Mouse (Mus musculus) erythroblast, embryonic 14.5 days (primary cell): ENCODE data around the gene Myocd. TPM values are rescaled to one million over a fixed set of nuclear protein-coding genes. Genes with fewer than 3 reads are reported as not detected.

Experiments used
- H3K27me3 ChIP-seq: 2 replicates; pipeline ENCODE4 v1.6.1; 2012; ENCODE audit warnings: inconsistent platforms; ENCODE audit not compliant: control insufficient read depth
- H3K36me3 ChIP-seq: 2 replicates; pipeline ENCODE4 v1.6.1; 2012; ENCODE audit warnings: mild to moderate bottlenecking, inconsistent platforms; ENCODE audit not compliant: control insufficient read depth
- H3K4me1 ChIP-seq: 2 replicates; pipeline ENCODE4 v1.6.1; 2012; ENCODE audit warnings: inconsistent platforms; ENCODE audit not compliant: control insufficient read depth
- H3K4me3 ChIP-seq: replicated peaks from 2 replicates; pipeline ENCODE3; 2012; ENCODE audit warnings: moderate library complexity, mild to moderate bottlenecking, inconsistent platforms
- H3K9me3 ChIP-seq: 2 replicates; pipeline ENCODE4 v1.6.1; 2012; ENCODE audit warnings: low read length, inconsistent platforms, mixed read lengths; ENCODE audit not compliant: control insufficient read depth
- GATA1 ChIP-seq: IDR thresholded peaks from 2 replicates; pipeline ENCODE4 v1.6.1; 2012; ENCODE audit warnings: low read length, inconsistent platforms, mixed read lengths
- TAL1 ChIP-seq: IDR thresholded peaks from 3 replicates; pipeline ENCODE4 v1.6.1; 2012; ENCODE audit warnings: low read length, inconsistent platforms, mixed read lengths
- polyA plus RNA-seq: library from polyadenylated mRNA; stranded (reverse); fragments of >175 nt; gene quantifications from 2 replicates; pipeline ENCODE4 v1.2.3, GENCODE M21; 2012

The Myocd gene
- polyA plus RNA-seq, 1 experiment = not detected

GRCm38 (mm10) chr11:65133661-65134060 is 136.1 kb downstream of the Myocd start:
- Histone ChIP-seq H3K4me1 (no peaks in the 10 kb centered on the region), H3K27me3 (no peaks in the 10 kb centered on the region), H3K36me3 (no peaks in the 10 kb centered on the region), H3K9me3 (peaks cover 2% of the 10 kb centered on the region; the same call in 1 of the 2 replicates), H3K4me3 (no peak overlapping the region)
- TF ChIP-seq TAL1 (no peak), GATA1 (no peak)

GRCm38 (mm10) chr11:65129110-65129509 is 140.7 kb downstream of the Myocd start:
- peaks cover 2% of the 10 kb centered on the region; the same call in 1 of the 2 replicates for H3K9me3 ChIP-seq
- H3K27me3 ChIP-seq = no peaks in the 10 kb centered on the region
- H3K4me1 ChIP-seq = no peaks in the 10 kb centered on the region
- no peak overlapping the region for H3K4me3 ChIP-seq
- no peak for TF ChIP-seq GATA1
- no peak for TF ChIP-seq TAL1
- H3K36me3 ChIP-seq = no peaks in the 10 kb centered on the region

- Histone ChIP-seq H3K4me1 (no peaks in the 10 kb centered on the region), H3K36me3 (no peaks in the 10 kb centered on the region), H3K27me3 (no peaks in the 10 kb centered on the region), H3K4me3 (no peak overlapping the region), H3K9me3 (peaks cover 2% of the 10 kb centered on the region; the same call in 1 of the 2 replicates)
- TF ChIP-seq TAL1 (no peak), GATA1 (no peak)
Measured at GRCm38 (mm10) chr11:65128666-65129065, 141.1 kb downstream of the Myocd start.

GRCm38 (mm10) chr11:65126566-65126965 is 143.2 kb downstream of the Myocd start:
- Histone ChIP-seq H3K36me3 (no peaks in the 10 kb centered on the region), H3K4me1 (no peaks in the 10 kb centered on the region), H3K27me3 (no peaks in the 10 kb centered on the region), H3K9me3 (peaks cover 2% of the 10 kb centered on the region; the same call in 1 of the 2 replicates), H3K4me3 (no peak overlapping the region)
- no peak for TF ChIP-seq GATA1
- TF ChIP-seq TAL1 = no peak

Other genes with a start within 250 kb of the Myocd start
- gene 1700086D15Rik, start 110.1 kb downstream of the Myocd start, polyA plus RNA-seq = not detected in 2 replicates
- not detected in 2 replicates for gene Arhgap44, start 107.0 kb downstream of the Myocd start, polyA plus RNA-seq